Mouse (Mus musculus) macrophage (primary cell): Measurements from ENCODE around the gene Kxd1. TPM values are rescaled to one million over a fixed set of nuclear protein-coding genes. Genes with fewer than 3 reads are reported as not detected.

Experiments
- H3K27ac ChIP-seq: fragments of 350-480 bp; formaldehyde crosslinking; 2 replicates; pipeline ENCODE4 v1.9.0; 2021
- H3K36me3 ChIP-seq: fragments of 350-480 bp; formaldehyde crosslinking; 2 replicates; pipeline ENCODE4 v1.9.0; 2021; ENCODE audit errors: inconsistent target
- H3K4me3 ChIP-seq: fragments of 350-480 bp; formaldehyde crosslinking; 2 replicates; pipeline ENCODE4 v1.9.0; 2021; ENCODE audit errors: inconsistent target
- H3K79me2 ChIP-seq: fragments of 350-480 bp; formaldehyde crosslinking; 2 replicates; pipeline ENCODE4 v1.9.0; 2021; ENCODE audit errors: inconsistent target
- WGBS: methylation state at CpG from one replicate; pipeline ENCODE4 v1.1.7; 2026; ENCODE audit warnings: inconsistent platforms; ENCODE audit not compliant: missing documents; 5-methylcytosine and 5-hydroxymethylcytosine counted together
- polyA plus RNA-seq: library from polyadenylated mRNA; stranded (reverse); fragments of 250-400 nt; gene quantifications from 3 replicates; pipeline ENCODE4 v1.2.4, GENCODE M21; 2018; ENCODE audit warnings: inconsistent platforms

Gene Kxd1
- polyA plus RNA-seq, 1 experiment from 2014 or later: 80.3 TPM

- H3K4me3 ChIP-seq: no peak overlapping the region
- 70% methylated on average over 3 of the region's 3 CpGs for WGBS
- no peaks in the 10 kb centered on the region for H3K36me3 ChIP-seq
- H3K27ac ChIP-seq: no peak overlapping the region
- H3K79me2 ChIP-seq: peaks cover 99% of the 10 kb centered on the region
Observed at GRCm38 (mm10) chr8:70558983-70559382, 31.2 kb upstream of the Kxd1 start.

- peaks cover 99% of the 10 kb centered on the region for H3K79me2 ChIP-seq
- no peaks in the 10 kb centered on the region for H3K36me3 ChIP-seq
- no peak overlapping the region for H3K27ac ChIP-seq
- no peak overlapping the region for H3K4me3 ChIP-seq
- 44% methylated on average over 4 of the region's 4 CpGs for WGBS
Observed at GRCm38 (mm10) chr8:70558334-70558733, 30.6 kb upstream of the Kxd1 start.

- WGBS: 71% methylated on average over 4 of the region's 4 CpGs
- Histone ChIP-seq H3K79me2 (peaks cover 99% of the 10 kb centered on the region), H3K27ac (no peak overlapping the region), H3K36me3 (no peaks in the 10 kb centered on the region), H3K4me3 (no peak overlapping the region)
Observed at GRCm38 (mm10) chr8:70555079-70555747, 27.5 kb upstream of the Kxd1 start.

- Histone ChIP-seq H3K79me2 (peaks cover 100% of the 10 kb centered on the region), H3K27ac (peak overlapping the region; percentile 17; the same call in 1 of the 2 replicates), H3K36me3 (no peaks in the 10 kb centered on the region), H3K4me3 (no peak overlapping the region)
Observed at GRCm38 (mm10) chr8:70553740-70554139, 26.0 kb upstream of the Kxd1 start.

GRCm38 (mm10) chr8:70552836-70553235 lies 25.1 kb upstream of the Kxd1 start:
- H3K36me3 ChIP-seq: no peaks in the 10 kb centered on the region
- peak overlapping the region; percentile 92; the same call in 1 of the 2 replicates for H3K27ac ChIP-seq
- 90% methylated on average over 1 of the region's 1 CpGs for WGBS
- no peak overlapping the region for H3K4me3 ChIP-seq
- H3K79me2 ChIP-seq: peaks cover 100% of the 10 kb centered on the region

GRCm38 (mm10) chr8:70551558-70552161 lies 23.9 kb upstream of the Kxd1 start:
- no peaks in the 10 kb centered on the region for H3K36me3 ChIP-seq
- no peak overlapping the region for H3K4me3 ChIP-seq
- H3K27ac ChIP-seq: peak overlapping the region; percentile 92
- H3K79me2 ChIP-seq: peaks cover 100% of the 10 kb centered on the region
- 19% methylated on average over 3 of the region's 3 CpGs for WGBS

- 35% methylated on average over 10 of the region's 10 CpGs for WGBS
- peak overlapping the region; percentile 92 for H3K27ac ChIP-seq
- H3K4me3 ChIP-seq: no peak overlapping the region
- peaks cover 100% of the 10 kb centered on the region for H3K79me2 ChIP-seq
- no peaks in the 10 kb centered on the region for H3K36me3 ChIP-seq
Observed at GRCm38 (mm10) chr8:70549412-70550184, 21.8 kb upstream of the Kxd1 start.

GRCm38 (mm10) chr8:70547762-70548161 lies 20.0 kb upstream of the Kxd1 start:
- H3K4me3 ChIP-seq: no peak overlapping the region
- peak overlapping the region; percentile 92 for H3K27ac ChIP-seq
- H3K79me2 ChIP-seq: peaks cover 96% of the 10 kb centered on the region
- no peaks in the 10 kb centered on the region for H3K36me3 ChIP-seq
- 94% methylated on average over 6 of the region's 6 CpGs for WGBS

- Histone ChIP-seq H3K79me2 (peaks cover 96% of the 10 kb centered on the region), H3K36me3 (no peaks in the 10 kb centered on the region), H3K4me3 (no peak overlapping the region), H3K27ac (peak overlapping the region; percentile 92)
- WGBS: 40% methylated on average over 4 of the region's 4 CpGs
Observed at GRCm38 (mm10) chr8:70546412-70546811, 18.7 kb upstream of the Kxd1 start.

- H3K36me3 ChIP-seq: no peaks in the 10 kb centered on the region
- no peak overlapping the region for H3K4me3 ChIP-seq
- H3K27ac ChIP-seq: peak overlapping the region; percentile 92
- WGBS: 8% methylated on average over 6 of the region's 6 CpGs
- peaks cover 94% of the 10 kb centered on the region for H3K79me2 ChIP-seq
Observed at GRCm38 (mm10) chr8:70544200-70544687, 16.5 kb upstream of the Kxd1 start.

- WGBS: 40% methylated on average over 5 of the region's 5 CpGs
- Histone ChIP-seq H3K79me2 (peaks cover 62% of the 10 kb centered on the region), H3K4me3 (peak overlapping the region; percentile 96), H3K27ac (peak overlapping the region; percentile 92), H3K36me3 (no peaks in the 10 kb centered on the region)
Observed at GRCm38 (mm10) chr8:70541081-70541480, 13.3 kb upstream of the Kxd1 start.

- H3K36me3 ChIP-seq: no peaks in the 10 kb centered on the region
- peak overlapping the region; percentile 92 for H3K27ac ChIP-seq
- 14% methylated on average over 7 of the region's 7 CpGs for WGBS
- H3K79me2 ChIP-seq: peaks cover 57% of the 10 kb centered on the region
- peak overlapping the region; percentile 96 for H3K4me3 ChIP-seq
Observed at GRCm38 (mm10) chr8:70540507-70541071, 12.8 kb upstream of the Kxd1 start.

- Histone ChIP-seq H3K27ac (peak overlapping the region; percentile 92), H3K79me2 (peaks cover 52% of the 10 kb centered on the region), H3K36me3 (peaks cover 4% of the 10 kb centered on the region; the same call in 1 of the 2 replicates), H3K4me3 (peak overlapping the region; percentile 96)
- 4% methylated on average over 4 of the region's 4 CpGs for WGBS
Observed at GRCm38 (mm10) chr8:70540013-70540506, 12.3 kb upstream of the Kxd1 start.

GRCm38 (mm10) chr8:70539077-70539813 lies 11.5 kb upstream of the Kxd1 start, which contains the start of gene Ell:
Gene Ell, plus strand, starts transcription at chr8:70539457.
- H3K36me3 ChIP-seq: peaks cover 12% of the 10 kb centered on the region; the same call in 1 of the 2 replicates
- peaks cover 45% of the 10 kb centered on the region for H3K79me2 ChIP-seq
- peak within 1 kb of the TSS; percentile 92 for H3K27ac ChIP-seq
- H3K4me3 ChIP-seq: peak within 1 kb of the TSS; percentile 96
- WGBS: under 1% methylated on average over 43 of the region's 58 CpGs
